Mouse (Mus musculus) lung, adult 18-20 months (tissue): ENCODE data around the gene Abcb9.

ENCODE experiments used
- DNase-seq, 2 experiments: peaks; one replicate each; pipeline ENCODE4 v3.0.0; 2022; ENCODE audit warnings: mixed read lengths in 2 of 2

Gene Abcb9

DNA sequence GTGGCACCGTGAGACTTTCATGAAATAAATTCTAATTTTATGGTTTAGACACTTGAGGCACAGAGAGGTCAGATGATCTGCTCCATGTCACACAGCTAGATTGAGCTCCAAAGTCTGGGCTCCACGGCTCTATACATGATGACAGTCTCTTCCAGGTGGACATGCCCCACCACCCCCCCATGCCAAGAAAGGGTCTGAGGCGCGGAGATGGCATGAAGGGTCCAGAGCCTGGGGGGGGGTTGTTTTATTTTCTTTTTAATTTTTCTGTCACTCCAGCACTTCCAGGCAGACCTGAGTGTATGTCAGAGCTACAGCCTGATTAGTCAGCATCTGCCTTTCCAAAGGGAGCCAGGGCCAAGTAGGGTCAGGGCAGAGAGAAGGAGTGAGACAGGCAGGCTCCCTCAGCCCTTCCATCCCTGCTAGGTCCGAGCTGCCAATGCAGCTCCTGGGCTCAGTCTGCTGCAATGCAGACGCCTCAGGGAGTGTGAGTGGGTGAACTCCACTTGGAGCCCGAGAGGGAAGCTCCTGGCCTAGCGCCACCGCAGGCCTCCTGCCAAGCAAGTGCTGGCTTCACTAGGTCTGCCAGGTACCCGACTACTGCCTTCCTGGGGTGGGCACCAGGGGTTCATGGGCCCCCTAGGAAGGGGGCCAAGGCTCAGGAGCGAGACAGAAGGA lies 2.3 kb downstream of the Abcb9 start:
- peak; percentile 58 to 65 for DNase-seq

DNA sequence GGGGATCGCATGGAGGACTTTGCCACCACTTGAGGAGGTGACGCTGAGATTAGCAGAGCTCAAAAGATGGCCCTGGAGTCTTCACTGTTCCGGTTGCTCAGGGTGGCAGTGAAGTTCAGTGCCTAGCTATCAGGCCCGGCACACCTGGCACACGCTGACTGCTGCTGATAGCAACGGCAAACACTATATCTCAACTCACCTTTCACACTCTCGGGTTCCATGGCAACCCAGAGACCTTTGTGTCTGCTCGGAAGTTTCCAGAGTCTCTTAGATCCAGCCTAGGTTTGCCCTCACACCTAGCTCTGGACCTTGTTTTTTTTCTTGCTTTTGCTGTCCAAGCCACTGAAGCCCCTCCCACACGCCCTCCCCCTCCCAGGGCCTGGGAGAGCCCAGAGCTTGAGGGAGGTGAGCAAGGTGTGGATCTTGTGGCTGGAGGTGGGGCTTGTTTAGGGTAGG lies 3.6 kb downstream of the Abcb9 start:
- DNase-seq: peak; percentile 50 to 62

DNA sequence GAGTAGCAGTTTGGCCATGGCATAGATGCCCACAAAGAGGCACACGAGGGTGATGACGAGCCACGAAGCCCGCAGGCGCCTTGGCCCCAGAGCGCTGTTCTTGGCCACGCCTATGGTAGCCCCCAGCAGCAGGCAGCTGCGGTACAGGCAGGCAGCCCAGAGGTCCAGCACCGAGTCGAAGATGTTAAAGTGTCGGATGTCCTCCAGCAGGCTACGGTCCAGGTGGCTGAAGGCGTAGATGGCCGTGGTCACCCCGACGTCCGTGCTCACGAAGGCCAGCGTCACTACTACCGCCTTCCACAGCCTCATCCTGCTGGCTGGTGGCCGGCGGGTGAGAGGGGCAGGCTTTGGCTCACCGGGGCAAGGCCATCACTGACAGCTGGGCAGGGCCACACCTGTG lies 5.7 kb downstream of the Abcb9 start:
- DNase-seq: no peak

DNA sequence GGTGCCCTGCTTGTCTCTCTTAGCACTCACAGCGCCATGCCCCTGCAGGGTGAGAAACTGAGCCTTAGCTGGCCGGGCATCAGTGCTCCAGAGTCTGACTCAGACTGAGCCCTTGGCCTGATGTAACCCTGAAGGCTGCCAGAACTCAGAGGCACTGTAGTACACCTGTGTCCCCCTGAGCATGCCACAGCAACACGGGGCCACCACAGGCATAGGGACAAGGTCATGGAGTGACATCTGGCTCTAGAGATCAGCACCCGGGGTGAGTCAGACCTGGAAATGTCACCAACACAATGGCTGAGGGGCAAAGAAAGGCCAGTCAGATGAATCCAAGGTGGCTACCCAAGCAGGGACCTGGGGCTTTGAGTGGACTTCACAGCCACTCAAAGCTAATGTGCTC lies 8.7 kb downstream of the Abcb9 start:
- DNase-seq: no peak

DNA sequence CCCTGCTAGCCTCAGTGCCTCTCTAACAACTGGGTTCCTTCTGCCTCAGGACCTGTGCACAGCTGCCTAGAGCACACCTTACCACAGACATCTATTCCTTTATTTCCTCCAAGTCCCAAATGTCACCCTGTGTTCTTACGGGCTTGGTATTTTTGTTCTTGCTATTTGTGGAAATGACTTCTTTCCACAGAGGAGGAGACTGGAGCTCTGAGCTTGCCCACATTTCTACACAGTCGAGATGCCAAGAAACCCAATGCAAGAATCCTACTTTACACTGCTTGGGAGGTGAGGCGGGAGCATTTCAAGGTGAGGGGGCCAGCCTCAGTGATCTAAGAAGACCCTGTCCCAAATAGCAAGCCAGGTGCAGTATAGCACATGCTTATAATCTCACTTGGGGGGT lies 10.1 kb downstream of the Abcb9 start:
- no peak for DNase-seq

DNA sequence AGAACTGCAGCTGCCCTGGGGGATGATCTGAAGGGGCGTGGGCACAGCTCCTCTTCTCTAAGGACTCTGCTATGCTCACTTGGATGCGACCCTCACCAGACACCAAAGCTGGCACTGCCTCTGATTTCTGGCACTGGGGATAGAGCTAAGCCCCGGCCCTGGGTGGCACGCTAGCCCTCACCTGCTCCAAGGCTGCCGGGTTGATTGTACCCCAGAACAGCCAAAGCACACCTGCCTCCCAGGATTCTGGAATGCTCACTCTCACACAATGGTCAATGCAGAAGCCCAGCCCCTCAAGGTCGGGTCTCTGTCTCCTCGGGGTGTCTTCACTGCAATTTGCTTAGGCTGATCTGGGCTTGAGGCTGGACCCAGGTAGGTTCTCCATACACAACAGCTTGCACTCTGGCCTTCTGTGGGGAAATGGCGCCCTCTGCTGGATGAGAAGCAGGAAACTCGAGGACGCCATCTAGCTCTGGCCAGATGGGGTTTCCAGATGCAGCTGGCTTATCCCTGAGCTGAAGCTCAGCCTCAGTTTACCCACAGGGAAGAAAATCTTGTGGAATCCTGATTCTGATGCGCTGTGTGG lies 10.9 kb downstream of the Abcb9 start:
- DNase-seq: peak; percentile 81 to 85

DNA sequence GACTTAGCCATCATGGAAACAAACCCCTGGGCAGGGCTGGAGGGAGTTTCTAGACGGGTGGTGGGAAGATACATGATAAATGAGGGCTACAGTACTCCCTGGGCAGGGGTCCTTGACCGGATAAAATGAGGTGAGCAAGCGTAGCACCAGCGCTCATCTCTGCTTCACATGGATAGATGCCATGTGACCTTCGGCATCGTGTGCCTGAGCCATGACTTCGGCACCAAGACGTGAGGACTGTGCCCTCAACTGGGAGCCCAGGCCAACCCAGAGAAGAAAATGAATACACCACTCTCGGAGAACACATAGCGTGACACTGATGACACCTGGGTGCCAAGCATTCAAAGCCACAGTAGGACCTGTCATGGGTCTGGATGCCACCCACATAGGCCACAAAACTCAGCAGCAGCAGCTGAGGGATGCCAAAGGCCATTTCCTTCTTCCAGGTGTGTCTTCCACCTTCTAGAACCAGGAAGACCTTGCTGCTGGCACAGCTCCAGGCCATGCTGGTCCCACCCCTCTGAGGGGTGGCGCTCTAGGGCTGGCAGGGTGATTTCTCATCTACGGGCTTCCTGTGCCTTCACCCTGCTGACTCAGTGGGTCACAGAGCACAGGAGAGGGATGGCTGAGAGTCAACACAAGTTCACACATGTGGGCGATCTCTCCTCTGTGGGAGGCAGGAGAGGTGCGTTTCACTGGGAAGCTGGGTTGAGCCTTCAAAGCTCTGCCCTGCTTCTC lies 11.6 kb downstream of the Abcb9 start:
- peak; percentile 44 to 48 for DNase-seq

DNA sequence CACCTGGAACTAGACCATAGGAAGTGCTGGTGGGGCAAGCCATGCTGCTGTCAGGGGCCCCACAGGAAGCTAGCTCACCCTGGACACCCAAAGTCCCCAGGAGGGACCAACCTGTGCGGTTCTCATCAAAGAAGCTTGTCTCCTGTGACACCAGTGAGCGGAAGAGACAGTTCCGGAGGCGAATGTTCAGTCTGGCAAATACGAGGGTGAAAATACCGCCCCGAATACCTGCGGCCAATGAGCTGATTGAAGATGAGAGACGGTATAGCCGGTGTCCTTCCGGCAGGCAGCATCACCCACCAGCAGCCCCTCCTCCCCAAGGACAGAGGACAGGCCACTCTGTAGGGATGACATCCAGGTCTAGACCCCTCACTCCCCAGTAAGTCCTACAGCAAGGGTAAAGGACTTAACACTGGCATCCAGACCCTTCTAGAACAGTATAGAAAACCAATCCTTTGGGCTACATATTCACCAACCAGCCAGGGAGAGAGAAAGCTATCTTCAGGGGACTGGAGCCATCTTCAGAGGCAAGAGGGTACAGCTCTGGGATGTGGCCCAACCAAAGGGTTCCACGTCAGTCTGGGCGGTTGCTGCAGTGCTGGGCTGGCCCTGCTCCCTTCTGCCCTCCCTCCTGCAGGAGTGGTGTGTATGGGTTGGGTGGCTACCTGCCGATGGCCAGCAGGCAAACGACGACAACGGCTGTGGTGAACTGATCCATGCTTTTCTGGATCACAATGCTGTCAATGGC lies 12.5 kb downstream of the Abcb9 start:
- DNase-seq: no peak

DNA sequence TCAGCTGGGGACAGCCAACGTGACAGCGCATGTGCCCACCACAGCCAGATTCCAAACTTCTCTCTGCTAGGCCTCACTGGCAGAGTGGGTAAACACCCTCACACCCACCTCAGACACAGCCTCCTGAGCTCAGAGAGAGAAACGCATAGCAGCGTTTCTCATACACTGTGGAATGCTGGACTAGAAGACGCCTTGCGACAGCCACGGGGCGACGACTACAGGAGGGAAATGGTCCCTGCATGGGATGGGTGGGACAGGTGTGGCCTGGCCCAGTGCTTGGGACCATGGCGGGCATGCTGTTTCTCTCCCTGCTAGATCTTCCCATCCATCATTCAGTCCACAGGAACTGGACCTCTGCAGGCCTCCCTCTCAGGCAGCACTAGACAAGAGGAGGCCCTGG lies 13.2 kb downstream of the Abcb9 start:
- no peak for DNase-seq

DNA sequence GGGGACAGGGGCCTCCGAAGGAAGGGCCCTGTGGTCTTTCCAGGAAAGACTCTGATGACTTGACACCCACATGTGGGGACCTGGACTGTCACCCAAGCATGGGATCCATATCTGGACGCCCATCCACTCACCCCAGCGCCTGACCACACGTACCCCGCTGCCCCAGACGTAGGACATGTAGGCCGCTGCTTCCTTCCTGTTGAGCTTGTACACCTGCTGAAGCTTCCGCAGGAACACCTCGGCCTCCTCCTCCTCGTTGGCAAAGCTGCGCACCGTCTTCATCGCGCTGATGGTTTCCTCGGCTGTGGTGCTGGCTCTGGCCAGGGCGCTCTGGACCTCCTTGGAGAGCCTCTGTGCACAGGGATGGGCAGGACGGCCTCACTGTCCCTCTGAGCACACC lies 15.7 kb downstream of the Abcb9 start:
- no peak for DNase-seq

DNA sequence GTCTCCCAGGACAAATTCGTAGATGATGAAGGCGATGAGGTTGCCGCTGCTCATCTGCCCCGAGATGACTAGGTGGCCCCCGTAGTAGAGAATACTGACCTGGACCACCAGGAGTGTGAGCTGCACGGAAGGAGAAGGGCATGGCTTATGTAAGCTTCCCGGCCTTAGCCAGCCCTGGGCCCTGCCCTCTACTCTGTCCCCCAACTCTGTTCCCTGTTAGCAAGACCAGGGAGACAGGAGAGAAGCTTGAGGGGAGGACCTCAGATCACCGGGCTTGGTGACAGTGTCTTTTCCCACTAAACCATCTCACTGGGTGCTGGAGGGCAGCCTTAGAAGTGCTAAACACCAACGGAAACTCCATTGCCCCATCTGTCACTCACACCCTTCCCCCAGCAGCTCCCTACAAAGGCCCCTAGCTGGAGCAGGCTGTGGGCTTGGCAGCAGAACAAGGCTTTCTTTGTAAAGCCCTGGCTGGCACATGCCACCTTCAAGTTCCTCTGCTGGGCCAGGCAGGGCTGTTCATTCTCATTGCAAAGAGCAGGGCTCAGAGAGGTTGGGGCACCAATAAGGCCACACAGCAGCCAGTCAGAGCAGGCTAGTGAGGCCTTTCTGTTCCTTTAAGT lies 16.7 kb downstream of the Abcb9 start:
- DNase-seq: no peak

DNA sequence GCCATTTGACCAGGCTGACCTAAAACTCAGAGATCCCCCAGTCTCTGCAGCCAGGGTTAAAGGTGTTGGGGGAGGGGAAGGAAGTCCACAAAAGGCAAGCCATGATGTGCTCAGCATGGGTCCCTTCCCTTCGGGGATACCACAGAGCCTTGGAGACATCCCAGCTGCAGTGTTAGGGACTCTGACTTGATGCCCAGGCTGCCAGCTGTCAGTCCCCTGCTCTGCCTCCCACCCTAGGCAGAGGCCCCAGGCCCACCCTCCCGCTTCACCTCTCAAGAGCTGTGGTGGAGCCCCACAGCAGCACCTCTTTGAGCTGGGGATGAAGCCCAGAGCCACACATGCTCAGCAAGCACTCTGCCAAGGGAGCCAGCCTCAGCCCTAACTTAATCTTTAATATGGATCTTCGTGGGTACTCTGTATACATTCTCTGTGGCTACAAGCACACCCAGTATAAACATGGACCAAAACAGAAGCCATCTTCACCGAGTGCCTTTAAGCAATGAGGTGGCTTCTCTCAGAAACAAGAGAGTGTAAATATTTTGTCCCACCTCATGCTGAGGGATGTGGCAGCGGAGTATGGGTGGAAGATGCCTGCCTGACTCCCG lies 17.6 kb downstream of the Abcb9 start:
- DNase-seq: no peak

DNA sequence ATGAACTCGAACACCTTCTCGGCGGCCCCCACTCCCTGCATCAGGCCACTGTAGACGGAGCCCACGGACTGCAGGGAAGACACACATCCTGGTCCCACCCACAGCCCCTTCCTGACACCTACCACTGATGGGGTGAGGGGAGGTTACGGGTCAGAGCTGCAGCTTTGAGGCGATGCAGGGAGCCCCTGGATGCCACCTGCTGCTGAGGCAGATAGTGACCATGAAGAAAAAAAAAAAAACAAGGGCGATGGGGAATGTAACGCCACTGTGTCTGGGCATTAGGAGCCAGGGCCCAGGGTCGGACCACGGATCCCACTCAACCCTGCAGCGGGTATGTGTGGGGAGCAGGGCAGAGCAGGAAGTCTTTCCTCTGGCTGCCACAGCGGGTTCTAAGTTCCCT lies 18.4 kb downstream of the Abcb9 start:
- no peak for DNase-seq

DNA sequence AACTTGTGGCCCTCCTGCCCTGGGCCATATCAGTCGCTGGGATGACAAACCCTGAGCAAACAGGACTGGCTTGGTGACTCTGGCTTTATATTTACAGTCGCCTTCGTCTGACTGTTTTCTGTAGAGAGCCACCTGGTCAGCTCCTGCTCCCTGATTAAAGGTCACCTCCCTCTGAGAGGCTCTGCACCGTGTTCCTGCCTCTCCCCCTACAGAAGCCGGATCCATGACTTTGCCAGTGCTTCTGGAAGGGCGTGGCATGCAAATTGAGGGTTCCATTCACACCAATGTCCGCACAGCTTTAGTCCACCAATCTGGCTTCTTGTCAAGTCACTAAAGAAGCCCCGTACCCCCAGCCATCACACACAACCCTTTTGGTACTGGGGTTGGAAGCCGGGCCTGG lies 19.0 kb downstream of the Abcb9 start:
- DNase-seq: no peak

DNA sequence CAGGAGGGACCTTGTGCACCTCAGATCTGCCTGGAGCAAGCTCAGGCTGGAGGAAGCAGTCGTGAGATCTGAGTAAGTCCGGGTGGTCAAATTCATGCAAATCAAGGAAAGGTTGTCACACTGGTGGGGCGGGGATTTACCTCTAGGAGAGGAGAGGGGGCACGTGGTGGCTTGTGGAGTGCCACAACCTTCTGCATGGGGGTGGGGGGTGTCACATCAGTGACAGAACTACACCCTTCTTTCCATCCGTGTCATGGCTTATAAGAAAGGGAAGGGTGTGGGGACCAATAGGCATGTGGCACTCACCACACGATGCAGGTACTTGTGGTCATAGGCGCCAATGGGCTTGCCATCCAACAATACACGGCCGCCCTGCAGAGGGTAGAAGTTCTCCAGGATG lies 19.9 kb downstream of the Abcb9 start:
- no peak for DNase-seq

DNA sequence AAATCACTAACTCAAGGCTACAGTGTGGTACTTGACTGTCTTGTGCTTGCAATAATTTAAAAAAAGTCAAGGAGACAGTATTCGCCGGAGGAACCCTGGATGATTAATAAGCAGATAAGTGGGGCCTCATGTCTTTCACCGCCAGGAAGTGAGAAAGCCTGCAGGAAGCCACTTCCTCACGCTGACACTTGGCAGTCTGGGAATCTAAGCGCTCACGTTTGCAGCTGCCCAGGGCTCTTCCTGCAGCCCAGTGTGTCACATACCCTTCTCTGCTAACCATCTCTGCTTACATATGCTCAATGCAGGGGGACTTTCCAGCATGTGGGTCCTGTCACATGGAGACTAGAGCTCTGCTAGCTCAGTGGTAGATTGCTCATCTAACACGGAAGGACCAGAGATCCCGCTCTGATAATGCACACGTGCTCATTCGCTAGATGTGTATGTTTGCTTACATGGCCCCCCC lies 20.7 kb downstream of the Abcb9 start:
- no peak for DNase-seq

DNA sequence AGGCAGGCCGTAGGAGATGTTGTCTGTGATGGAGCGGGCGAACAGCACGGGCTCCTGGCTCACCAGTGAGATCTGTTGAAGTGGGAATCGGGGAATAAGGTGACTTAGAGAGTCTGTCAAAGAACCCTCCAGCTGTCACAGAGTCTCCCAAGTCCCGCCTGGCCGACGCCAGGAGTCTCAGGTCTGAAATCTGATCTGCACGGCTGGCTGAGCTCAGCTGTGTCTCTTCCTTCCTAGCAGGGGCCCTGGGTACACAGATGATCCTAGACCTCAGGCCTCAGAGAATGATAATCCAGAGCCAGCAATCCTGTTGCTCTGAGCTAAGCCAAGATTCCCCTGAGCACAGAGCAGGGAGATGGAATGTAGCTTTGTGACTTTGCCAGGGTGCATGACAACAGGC lies 21.9 kb downstream of the Abcb9 start:
- no peak for DNase-seq

DNA sequence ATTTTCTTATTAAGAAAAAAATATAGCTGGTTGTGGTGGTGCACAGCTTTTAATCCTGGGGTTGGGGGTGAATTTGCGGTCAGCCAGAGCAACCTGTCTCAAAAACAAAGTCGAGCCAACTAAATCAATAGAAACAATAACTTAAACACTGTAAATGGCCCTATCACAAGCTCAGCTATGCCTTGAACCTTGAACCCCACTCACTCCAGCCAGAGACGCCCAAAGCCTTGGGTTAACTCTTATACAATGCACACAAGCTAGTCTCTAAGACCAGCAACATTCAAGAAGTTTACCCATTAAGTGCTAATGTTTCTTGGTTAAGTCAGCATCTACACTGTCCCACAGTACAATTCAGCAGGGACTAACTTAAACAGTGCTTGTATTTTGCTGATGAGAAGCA lies 25.9 kb downstream of the Abcb9 start:
- DNase-seq: no peak

DNA sequence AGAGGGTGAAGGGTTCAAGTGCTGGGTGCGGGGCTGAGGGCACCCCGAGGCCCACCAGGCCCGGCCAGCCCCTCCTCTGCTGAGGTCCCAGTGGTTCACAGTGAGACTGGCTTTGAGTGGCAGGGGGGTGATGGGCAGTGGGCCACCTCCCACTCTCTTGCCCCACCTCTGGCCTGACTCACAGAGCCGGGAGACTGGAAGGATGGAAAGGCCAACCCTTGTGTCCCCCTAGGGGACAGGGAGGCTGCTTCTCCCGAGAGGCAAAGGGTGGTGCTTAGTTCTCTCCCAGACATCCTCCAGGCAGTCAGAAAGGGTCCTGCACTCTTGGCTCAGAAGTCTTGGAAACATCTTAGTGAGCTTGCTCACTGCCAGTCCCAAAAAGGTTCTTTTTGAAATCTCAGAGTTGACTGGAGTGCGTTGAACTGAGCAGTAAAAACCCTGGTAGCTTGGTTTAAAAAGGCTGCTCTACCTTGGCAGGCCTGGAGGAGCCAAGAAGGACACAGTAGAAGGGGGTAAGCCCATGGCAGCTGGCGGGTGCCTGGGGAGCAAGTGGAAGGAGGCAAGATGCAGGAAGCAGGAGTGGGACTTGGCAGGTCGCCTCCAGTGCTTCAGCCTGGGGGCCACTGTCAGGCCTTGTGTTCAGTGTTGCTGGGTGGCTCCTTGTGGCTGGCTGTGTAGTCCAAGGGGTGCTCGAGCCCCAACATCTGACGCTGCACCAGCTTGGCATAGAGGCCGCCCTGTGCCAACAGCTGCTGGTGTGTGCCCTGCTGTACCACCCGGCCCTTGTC lies 33.4 kb downstream of the Abcb9 start:
- DNase-seq: no peak

DNA sequence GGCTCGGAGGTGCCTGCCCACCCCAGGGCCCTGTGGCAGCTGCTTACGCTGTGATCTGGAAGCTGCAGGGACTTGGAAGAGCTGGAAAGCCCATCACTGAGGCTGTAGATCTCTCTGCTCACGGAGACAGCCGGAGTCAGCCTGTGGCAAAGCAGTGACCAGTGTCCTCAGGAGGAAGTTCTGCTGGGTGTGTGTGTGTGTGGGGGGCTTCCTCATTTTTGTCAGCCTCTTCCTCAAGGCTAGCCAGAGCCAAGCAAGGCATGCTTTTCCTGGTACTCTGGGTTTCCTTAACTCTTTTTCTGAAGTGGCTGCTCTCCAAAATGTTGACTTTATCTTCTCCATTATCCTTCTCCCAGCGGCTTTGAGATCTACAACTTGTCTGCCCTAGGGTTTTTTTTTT lies 35.9 kb downstream of the Abcb9 start:
- no peak for DNase-seq

DNA sequence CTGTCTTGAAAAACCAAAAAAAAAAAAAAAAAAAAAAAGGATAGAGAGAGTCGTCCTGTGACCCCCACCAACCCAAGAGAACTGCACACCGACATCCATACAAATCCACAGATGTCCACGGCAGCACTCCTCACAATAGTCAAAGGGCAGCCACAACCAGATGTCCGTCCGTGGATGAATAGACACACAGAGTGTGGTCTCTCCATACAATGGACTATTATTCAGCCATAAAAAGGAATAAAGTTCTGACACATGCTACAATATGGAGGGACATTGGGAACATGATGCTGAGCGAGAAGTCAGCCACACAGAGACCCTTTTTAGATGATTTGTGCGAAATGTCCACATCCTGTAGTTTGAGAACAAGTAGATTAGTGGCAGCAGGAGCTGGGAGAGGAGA lies 36.8 kb downstream of the Abcb9 start:
- DNase-seq: no peak

DNA sequence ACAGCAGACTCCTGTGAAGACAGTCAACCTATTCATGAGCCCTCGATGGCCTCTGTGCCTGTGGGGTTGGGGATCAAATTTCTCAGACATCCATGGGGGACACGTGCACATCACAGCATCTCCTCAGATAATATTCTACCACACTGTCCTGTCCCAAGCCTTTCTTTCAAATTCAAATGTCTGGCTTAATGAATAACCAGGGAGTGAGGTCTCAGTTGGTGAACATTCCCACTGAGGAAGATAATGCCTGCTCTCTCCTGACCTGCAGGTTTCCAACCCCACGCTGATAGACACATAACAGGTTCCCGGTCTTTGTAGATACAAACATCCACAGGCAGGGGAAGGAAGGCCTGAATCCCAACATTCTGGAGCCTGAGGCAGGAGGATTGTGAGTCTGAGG lies 38.6 kb downstream of the Abcb9 start:
- DNase-seq: no peak
